In the genomic region with DNA sequence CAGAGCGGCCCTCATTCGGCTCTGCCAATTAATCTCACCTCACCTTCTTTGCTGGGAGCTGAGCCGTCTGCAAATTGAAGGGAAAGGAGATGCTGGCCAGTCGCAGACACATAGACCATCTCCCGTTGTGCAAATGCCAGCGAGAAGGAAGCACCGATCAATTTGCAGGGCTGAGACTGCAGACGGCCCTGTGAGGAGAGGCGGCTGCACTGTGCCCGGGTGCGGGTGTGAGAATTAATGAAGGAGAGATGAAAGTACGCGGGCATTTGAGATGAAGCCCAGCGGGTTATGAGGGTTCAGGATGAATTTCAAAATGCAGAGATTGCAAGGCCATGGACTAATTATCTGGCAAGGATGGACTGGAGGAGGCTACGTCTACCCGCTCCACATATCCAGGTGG, we compare ENCODE assay signal across 27 mouse cellular contexts.
"Had no signal": no experiment of that assay in that cellular context is flagged by ENCODE, and none has a peak within 500 bp of the region (broad histone marks: within the 10 kb centered on the region; RNA-seq: fewer than 3 reads in every experiment).

No protein-coding gene starts in this region.

- H3K27me3 ChIP-seq: embryonic facial prominence, embryonic 12.5 days; embryonic facial prominence, embryonic 13.5 days; embryonic facial prominence, embryonic 15.5 days; forebrain, embryonic 13.5 days; forebrain, embryonic 15.5 days had no signal

- H3K27ac ChIP-seq: embryonic facial prominence, embryonic 10.5 days; embryonic facial prominence, embryonic 12.5 days; embryonic facial prominence, embryonic 13.5 days; embryonic facial prominence, embryonic 15.5 days; forebrain, embryonic 12.5 days; forebrain, embryonic 13.5 days; forebrain, embryonic 15.5 days; gastrocnemius, adult 2 months; heart, adult 2 months had no signal

- H3K9me3 ChIP-seq: embryonic facial prominence, embryonic 10.5 days; embryonic facial prominence, embryonic 12.5 days; embryonic facial prominence, embryonic 13.5 days; embryonic facial prominence, embryonic 15.5 days; forebrain, embryonic 12.5 days; forebrain, embryonic 13.5 days; forebrain, embryonic 15.5 days had no signal

- H3K4me2 ChIP-seq: embryonic facial prominence, embryonic 12.5 days; embryonic facial prominence, embryonic 13.5 days; embryonic facial prominence, embryonic 15.5 days; forebrain, embryonic 12.5 days; forebrain, embryonic 13.5 days; forebrain, embryonic 15.5 days had no signal

- H3K4me1 ChIP-seq: embryonic facial prominence, embryonic 12.5 days; embryonic facial prominence, embryonic 13.5 days; embryonic facial prominence, embryonic 15.5 days; forebrain, embryonic 13.5 days; forebrain, embryonic 15.5 days had no signal

- H3K9ac ChIP-seq: embryonic facial prominence, embryonic 12.5 days; embryonic facial prominence, embryonic 13.5 days; embryonic facial prominence, embryonic 15.5 days; forebrain, embryonic 12.5 days; forebrain, embryonic 13.5 days; forebrain, embryonic 15.5 days; forebrain, postnatal 0 days had no signal

- H3K36me3 ChIP-seq: embryonic facial prominence, embryonic 10.5 days; embryonic facial prominence, embryonic 12.5 days; embryonic facial prominence, embryonic 13.5 days; embryonic facial prominence, embryonic 15.5 days; forebrain, embryonic 12.5 days; forebrain, embryonic 15.5 days had no signal

- H3K4me3 ChIP-seq: embryonic facial prominence, embryonic 10.5 days; embryonic facial prominence, embryonic 12.5 days; embryonic facial prominence, embryonic 13.5 days; embryonic facial prominence, embryonic 15.5 days; erythroblast, embryonic 14.5 days; forebrain, embryonic 12.5 days; forebrain, embryonic 13.5 days; forebrain, embryonic 15.5 days; gastrocnemius, adult 2 months; heart, adult 2 months had no signal

- DNase-seq: cerebellum, adult 8-10 months; cerebellum, adult 9-10 months; cerebellum, adult 9-11 months; cerebellum, postnatal 10 days; cerebellum, postnatal 14 days; cerebellum, postnatal 25 days; cerebellum, postnatal 36 days; embryo, embryonic 11 days; forebrain, postnatal 0 days; gastrocnemius, adult 2 months; gastrocnemius, postnatal 10 days; gastrocnemius, postnatal 14 days; gastrocnemius, postnatal 25 days; gastrocnemius, postnatal 36 days; heart, adult 11 months; heart, adult 18-20 months; heart, adult 2 months had no signal

- ATAC-seq: forebrain, embryonic 13.5 days; forebrain, embryonic 14.5 days; forebrain, embryonic 15.5 days; forebrain, embryonic 16.5 days; forebrain, postnatal 0 days had no signal
